Mouse (Mus musculus) liver, adult (tissue): Measurements from ENCODE around the gene Neurl3.

Experiments
- GATA4 ChIP-seq: IDR thresholded peaks from 2 replicates; pipeline ENCODE4 v1.6.1; 2014; ENCODE audit warnings: mild to moderate bottlenecking, low read length; ENCODE audit not compliant: insufficient replicate concordance

Neurl3 gene

DNA sequence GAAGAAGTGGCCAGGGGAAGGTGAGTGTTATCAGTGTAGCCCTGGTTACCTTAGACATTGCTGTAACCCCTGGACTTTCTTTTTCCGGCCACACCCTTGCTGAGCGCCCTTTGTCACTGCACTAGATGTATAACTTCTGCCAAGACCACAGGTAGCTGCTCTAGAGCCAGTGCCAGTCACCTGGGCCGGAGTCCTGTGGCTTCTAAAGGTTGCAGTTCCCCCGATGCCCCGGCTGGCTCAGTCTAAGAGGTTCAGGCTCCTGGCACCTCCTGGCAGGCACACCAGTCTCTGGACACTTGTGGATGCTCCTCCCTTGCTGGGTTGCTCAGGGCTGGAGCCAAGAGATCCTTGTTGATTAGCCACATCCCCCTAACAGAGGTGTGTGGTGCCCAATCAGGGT, at the start of gene Neurl3:
TSS of gene Neurl3 (minus strand) at position 225 of the 400 bp plus-strand sequence.
- TF ChIP-seq GATA4: no peak

DNA sequence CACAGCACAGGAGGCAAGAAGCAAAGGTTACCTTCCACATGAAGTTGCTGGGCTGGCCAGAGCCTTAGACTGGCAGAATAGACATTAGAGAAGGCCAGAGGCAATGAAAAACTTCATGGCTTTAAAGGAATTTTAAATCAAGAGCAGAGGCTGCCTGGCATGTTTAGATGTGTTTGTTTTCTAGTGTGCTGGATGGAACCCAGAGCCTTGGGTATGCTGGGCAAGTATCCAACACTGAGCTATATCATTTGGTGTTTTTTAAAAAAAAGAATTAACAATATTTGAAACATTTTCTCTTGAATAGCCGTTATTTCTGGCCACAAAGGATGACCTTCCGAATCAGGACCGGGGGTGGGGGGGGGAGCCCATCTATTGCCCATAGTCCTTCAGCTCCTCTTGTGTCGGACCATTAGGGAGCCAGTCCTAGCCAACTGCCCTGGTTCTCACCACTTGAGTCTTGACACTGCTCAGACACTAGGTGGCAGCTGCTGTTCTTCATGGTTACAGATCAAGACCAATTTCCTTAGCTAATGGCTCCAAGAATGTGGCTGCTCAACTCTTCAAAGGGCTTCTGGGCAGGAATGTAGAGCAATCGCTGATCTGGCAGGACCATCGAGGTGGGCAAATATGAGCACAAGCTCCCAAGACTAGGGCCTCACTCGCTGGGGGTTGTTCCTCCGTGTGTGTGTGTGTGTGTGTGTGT, 49.4 kb upstream of the Neurl3 start:
- TF ChIP-seq GATA4: no peak

DNA sequence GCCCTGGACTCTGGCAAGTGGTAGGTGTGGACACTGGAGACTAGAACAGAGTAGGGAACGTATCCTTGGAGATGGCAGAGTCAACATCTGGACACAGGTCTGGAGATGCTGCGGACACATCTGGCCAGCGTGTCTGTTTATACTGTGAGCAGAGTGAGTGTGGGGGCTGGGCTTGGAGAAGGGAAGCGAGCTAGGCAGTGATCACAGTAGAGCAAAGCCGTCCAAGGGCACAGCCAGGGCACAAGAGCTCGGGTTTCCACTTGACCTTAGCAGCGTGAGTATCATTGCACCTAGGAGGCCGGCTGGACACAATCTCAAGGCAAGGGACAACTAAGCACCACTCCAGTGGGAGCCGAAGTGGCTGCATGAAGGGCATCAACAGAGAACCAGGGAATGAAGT, 48.6 kb upstream of the Neurl3 start:
- TF ChIP-seq GATA4: no peak

DNA sequence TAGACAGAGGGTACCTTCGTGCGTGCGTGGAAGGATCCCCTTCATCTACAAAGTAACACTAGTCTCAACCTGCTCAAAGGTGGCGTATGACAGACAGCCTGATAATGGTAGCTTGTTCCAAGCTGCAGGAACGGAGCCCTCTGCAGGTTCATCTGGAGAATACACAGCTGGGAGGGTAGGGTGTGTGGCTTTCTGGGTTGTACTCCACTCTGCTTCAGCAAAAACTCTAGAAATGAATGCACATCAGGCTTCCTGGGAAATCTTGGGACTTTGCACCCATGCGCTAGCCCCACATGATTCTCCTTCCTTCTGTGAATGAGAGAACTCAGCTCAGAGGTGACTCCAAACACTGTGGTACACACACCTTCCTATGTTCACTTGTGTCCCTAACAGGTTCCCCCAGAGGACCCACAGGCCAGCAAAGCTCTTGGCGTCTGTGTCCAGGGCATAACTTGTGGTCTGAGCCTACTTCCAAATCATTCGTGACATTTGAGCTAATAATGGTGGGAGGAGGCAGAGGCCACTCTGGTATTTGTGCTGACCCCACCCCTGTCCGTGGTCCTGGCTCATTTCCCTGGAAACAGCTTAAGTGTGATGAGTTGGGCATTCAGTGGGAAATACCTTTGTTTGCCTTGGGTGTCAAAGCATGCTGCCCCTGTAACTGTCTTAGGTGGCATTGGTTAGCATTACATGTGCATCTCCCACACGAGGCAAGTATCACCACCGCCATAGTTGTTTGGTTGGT, 47.5 kb upstream of the Neurl3 start:
- TF ChIP-seq GATA4: no peak

DNA sequence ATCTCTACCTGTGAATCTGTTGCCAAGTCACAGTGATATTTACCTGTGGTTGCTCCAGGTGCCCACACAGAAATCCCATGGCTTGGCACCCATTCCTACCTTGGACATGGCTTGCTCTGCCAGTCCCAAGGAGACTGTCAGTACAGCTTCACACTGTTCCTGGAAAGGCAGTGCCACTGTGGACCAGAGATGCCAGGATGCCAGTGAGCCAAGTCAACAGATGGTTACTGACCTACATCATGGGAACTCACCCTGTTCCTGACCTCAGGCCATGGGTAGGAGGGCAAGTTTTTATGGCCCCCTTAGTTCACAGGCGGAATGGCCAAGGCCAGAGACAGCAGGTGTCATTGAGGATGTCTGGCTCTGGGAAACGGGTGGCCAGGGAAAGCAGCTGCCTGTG, 46.7 kb upstream of the Neurl3 start:
- no peak for TF ChIP-seq GATA4

DNA sequence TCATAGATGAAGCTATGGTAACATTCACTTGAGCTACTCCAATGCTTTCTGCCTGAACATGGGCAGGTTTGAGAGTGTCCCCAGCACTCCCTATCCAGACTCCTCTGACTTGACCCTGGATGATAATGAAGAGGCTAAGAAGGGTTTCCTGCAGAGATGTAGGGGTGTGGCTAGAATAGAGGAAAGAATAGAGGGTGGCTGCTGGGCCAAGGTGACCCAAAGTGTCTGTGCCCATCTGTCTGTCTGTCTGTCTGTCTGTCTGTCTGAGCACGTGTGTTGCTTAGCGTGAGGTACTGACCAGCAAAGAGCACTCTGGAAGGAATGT, 41.3 kb upstream of the Neurl3 start:
- TF ChIP-seq GATA4: no peak

DNA sequence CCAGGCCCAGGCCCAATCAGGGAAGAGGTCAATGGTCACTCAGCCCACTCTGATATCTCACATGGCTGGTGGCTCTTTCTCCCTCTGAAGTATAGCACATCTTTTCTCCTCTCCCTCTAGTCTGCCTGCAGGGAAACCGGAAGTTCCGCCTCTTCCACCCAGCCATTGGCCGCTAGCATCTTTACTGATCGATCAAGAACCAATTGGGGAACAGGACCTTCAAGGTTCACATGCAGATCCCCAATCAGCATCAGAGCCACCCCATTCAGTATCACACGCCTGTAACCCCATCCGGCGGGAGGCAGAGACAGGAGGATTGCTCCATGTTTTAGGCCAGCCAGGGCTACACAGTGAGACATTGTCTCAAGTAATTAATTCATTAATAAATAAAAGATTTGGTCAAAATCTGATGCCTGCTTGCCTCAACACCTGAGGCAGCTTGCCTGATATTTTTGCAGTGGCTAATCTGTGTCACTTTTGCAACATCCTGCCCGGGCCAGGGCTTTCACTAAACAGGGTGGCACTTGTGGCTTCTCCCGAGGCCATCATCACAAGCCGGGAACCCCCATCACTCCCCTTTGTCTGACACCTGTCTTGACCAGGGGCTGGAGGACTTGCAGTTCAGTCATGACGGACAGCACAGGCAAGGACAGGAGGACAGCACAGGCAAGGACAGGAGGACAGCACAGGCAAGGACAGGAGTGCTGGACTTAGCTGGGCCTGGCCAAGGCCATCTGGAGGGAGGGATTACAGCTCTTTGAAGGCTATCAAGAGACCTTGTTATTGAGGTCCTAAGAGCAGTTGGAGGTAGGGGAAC, 40.7 kb upstream of the Neurl3 start:
- no peak for TF ChIP-seq GATA4

DNA sequence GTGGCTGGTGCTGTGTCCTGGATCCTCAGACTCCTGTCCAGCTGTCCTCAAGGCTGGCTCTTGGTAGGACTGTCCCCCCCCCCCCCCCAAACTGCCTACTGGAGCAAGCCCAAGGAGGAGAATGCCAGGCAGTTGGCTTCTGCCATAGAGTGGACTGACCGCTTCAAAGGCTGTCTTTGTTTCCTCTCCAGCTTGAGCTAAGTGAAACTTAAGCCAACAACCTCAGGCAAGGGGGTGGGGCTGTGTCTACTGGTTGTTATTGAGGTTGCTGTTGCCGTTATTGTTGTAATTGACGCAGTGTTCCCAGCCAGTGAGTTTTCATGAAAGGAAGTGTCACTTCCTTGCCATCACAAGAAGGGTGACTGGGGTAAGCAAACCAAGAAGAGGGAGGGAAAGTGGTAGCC, 35.0 kb upstream of the Neurl3 start:
- no peak for TF ChIP-seq GATA4

DNA sequence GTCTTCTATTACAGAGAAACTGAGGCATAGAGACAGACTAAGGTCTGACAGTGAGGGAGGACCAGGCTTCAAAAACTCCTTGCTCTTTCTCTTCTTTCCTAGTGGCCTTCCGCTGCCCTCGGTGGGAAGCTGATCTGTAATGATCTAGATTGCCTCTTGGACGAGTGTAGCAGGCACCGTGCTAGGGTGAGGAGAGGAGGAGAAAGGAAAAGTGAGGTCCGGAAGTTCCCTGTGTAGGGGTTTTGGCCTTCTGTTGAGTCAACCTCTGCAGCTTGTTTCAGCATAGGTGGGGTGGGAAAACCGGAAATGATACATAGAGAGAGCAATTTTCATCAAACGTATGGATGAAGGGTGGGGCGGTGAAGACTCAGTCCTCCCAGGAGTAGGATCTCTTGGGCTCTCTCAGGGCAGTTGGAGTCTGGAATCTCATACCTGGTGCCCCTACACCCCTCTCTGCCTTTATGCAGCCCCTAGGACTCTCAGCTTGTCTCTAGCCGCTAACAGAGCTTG, 34.5 kb upstream of the Neurl3 start:
- TF ChIP-seq GATA4: no peak

DNA sequence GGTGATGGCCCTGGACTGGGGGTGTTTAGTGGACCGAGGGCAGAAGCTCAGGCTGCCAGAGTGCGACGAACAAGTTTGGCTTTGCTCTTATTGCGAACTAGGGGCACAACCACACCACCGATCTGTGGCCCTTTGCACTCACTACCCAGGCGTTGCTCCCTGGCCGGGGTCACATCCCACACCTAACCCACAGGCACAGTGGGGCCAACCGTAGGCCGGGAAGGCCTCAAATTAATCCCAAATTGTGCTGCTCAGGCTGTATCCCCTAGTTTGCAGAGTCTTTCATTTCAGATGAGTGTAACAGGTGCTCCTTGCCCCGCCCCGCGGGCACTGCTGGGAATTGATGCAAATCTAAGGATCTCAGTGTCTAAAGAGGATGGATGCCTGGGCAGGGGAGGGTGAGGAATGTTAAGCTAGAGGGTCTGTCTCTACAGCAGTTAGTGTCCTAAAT, 34.0 kb upstream of the Neurl3 start:
- no peak for TF ChIP-seq GATA4

DNA sequence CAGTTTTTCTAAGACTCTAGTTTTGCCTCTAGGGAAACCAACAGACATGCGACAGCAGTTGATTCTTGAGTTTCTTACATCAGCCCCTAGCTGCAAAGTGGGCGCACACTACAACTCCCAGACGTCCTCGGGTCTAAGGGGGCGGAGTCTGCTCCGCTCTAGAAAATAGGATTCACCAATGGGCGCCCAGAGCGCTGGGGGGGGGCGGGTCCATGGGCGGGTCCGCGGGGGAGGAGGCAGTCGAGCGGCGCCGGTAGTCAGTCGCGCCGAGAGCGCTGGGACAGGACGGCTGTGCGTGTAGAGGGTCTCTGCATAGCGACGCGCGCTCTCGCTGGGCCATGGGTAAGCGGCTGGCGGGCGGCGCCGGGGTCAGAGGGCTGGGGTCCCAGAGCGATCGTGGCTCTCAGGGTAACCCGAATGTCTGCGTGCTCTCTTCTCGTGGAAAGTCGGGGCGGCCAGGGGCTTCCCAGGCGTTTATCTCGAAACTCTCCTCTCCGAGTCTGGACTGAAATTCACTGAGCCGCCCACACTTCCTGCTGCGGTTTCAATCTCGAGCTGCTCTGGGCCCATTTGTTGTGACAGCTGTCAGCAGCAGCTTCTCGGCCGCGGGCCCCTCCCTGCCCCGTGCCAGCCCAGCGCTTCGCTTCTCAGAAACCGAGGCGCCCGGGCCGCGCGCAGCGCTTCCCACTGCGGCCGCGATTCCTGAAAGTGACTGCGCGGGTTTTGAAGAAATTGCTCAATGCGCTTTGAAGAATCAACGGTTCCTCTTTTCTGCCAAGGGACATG, 33.2 kb upstream of the Neurl3 start, which contains the start of gene Arid5a:
TSS of gene Arid5a (plus strand) at position 239 of the 786 bp plus-strand sequence.
- TF ChIP-seq GATA4: peak; percentile 9; the same call in 1 of the 2 replicates

DNA sequence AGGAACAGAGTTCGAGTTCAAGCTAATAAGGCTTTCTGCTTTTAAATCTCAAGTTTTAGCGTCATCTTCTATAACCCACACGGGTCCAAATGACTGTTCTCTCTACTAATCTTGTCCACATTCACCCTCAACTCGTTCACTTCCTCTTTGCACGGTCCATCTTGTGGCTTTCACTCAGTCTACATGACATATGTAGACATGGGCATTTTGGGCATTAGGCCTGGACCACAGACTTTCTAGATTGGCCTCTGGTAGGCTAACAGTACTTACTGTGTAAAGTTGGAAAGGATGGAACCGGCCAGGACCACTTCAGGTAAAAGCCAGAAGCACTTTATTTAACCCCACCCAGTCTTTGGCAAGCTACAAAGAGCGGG, 32.6 kb upstream of the Neurl3 start:
- no peak for TF ChIP-seq GATA4

DNA sequence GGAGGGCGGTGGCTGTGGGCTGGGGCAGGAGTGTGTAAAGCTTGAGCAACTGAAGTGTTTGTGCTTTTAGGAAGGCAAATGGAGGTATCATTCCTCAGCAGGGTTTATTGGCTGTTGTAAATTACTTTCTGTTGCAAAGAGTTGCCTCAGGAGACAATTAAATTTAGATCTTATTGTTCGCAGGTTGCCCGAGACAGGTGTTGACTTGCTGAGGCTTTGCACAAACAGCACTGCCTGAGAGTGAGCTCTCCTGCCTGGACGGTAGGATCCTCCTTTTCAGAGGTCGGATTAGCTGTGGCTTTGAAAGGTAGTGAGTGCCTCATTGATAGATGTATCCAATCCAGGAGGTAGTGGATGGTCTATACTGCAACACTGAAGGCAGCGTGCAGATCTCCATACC, 31.6 kb upstream of the Neurl3 start:
- TF ChIP-seq GATA4: no peak

DNA sequence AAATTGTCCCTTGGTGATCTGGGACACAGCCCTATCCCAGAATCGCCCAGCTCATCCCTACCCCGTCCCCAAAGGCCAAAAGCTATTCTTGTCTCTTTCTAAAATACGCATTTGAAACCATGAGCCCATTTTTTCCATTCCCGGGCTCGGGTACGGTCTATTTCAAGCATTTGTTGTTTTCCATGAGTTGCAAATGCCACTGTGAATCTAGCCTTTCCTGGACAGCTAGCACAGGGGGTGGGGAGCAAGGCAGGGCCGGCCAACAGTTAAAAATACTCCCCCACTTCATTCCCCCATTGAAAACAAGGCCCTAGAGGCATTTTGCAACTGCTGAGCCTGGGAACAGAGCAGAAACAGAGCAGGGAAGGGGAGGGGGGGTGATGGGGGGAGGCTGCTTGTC, 30.3 kb upstream of the Neurl3 start:
- TF ChIP-seq GATA4: no peak
